In the genomic region with DNA sequence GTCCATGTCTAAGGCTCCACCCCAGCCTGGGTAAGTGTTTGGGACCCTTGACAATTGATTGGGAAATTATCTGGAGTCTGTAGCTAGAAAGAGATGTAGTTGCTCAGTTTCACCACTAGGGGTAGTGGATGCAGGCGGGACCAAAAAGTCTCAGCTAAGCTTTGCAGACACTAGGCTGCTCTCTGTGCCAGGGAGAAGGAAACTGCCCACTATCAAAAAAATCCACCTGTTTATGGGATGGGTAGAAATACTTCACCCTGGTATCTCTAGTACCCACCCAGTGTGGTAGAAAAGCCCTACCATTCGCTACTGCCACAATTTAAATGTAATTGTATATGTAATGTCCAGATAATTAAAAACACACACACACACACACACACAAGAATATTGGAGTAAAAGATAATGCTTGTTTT, we compare ENCODE assay signal across 10 mouse cellular contexts. TPM values are rescaled to one million over a fixed set of nuclear protein-coding genes. Genes with fewer than 3 reads are reported as not detected.
DNase-seq lines count a peak whose midpoint lies in the region; ATAC-seq and TF ChIP-seq lines count a peak whose summit lies in the region.
"Had no signal": no experiment of that assay in that cellular context is flagged by ENCODE, and none has a peak within 500 bp of the region (broad histone marks: within the 10 kb centered on the region; RNA-seq: fewer than 3 reads in every experiment).

No protein-coding gene starts in this region.

- H3K36me3 ChIP-seq in embryonic facial prominence, embryonic 13.5 days = no peaks in the 10 kb centered on the region

- H3K4me3 ChIP-seq in layer of hippocampus, adult 2 months = no peak overlapping the region
- H3K4me3 ChIP-seq in embryonic facial prominence, embryonic 13.5 days = no peak overlapping the region

- CTCF ChIA-PET in Patski (lab: Charles Lee) = interaction anchor here (1.1 to 3.4 kb wide), 5 partner anchors 9 to 73 kb away, joined by 3 to 10 read pairs (median 5); a partner anchor contains a TSS

- no peaks in the 10 kb centered on the region for H3K9me3 ChIP-seq in embryonic facial prominence, embryonic 13.5 days

- DNase-seq in layer of hippocampus, adult 2 months (ENCODE audit: low spot score in 2 of 2) = no peak
- no peak for DNase-seq in layer of hippocampus, postnatal 36 days
- no peak for DNase-seq in Patski (ENCODE audit: low read depth, low spot score)
- DNase-seq in mesoderm, embryonic 11.5 days (ENCODE audit: low read depth, low spot score) = peak; percentile 69
- no peak for DNase-seq in left cerebral cortex, postnatal 4 days
- no peak for DNase-seq in layer of hippocampus, adult 11-12 months (ENCODE audit: low spot score)

- in situ Hi-C loops in Patski (cut with MboI; ENCODE audit: low pct_unique_long_range_greater_than_20kb) = no loop called here

- H3K27me3 ChIP-seq in Patski = no peaks in the 10 kb centered on the region
- no peaks in the 10 kb centered on the region for H3K27me3 ChIP-seq in embryonic facial prominence, embryonic 13.5 days

- no peak overlapping the region for H3K9ac ChIP-seq in embryonic facial prominence, embryonic 13.5 days

- ATAC-seq in Patski = no peak
- ATAC-seq in embryonic facial prominence, embryonic 13.5 days (ENCODE audit: insufficient number of reproducible peaks, insufficient read depth, low FRiP score, low TSS enrichment, low read depth) = no peak
- no peak for ATAC-seq in monocyte, adult 5-6 weeks (replicated peaks; ENCODE audit: insufficient number of reproducible peaks, low FRiP score, low TSS enrichment, poor library complexity, severe bottlenecking)

- H3K27ac ChIP-seq in layer of hippocampus, adult 2 months = no peak overlapping the region
- no peak overlapping the region for H3K27ac ChIP-seq in embryonic facial prominence, embryonic 13.5 days

- intact Hi-C loops in left cerebral cortex, postnatal 4 days (cut with DNase I) = loop anchor here (5.0 kb wide), 1 partner anchor 106 kb away; no protein-coding TSS in a partner anchor

- H3K4me2 ChIP-seq in embryonic facial prominence, embryonic 13.5 days = 0 out of 2 replicates have a peak overlapping the region, but pooled peaks have one; percentile 7

- peaks cover 17% of the 10 kb centered on the region; the same call in 1 of the 2 replicates for H3K4me1 ChIP-seq in embryonic facial prominence, embryonic 13.5 days

- POLR2A ChIA-PET in Patski (lab: Charles Lee) = interaction anchor here (1.0 kb wide), 1 partner anchor 19 kb away, joined by 3 read pairs; no protein-coding TSS in a partner anchor

- TF ChIP-seq CTCF in layer of hippocampus, adult 2 months (conservative IDR thresholded peaks at IDR 0.05) = peak; percentile 85
- TF ChIP-seq CTCF in Patski (IDR thresholded peaks at IDR 0.05) = peak; percentile 79

- 10% methylated on average over 2 of the region's 2 CpGs for WGBS in embryonic facial prominence, embryonic 13.5 days

RNA-seq across cellular contexts. Expression of a gene that starts 17.4 kb away (rescaled TPM):
- not detected for total RNA-seq in layer of hippocampus, adult 2 months (2021)
- total RNA-seq in layer of hippocampus, postnatal 36 days (2021) = not detected
- 0.33 TPM for polyA plus RNA-seq in Patski (2021)
- polyA plus RNA-seq in embryonic facial prominence, embryonic 13.5 days (2015; fragmentation: Nextera tagmentation; extraction: Ambion mirVana) = not detected in 2 replicates
- not detected for total RNA-seq in left cerebral cortex, postnatal 4 days (2021)
- total RNA-seq in monocyte, adult 5-6 weeks (2017) = not detected in 3 replicates
- total RNA-seq: gastrocnemius, postnatal 36 days had no signal
- polyA plus RNA-seq: spleen, adult 2 months had no signal

RNA-seq across cellular contexts. Expression of a gene that starts 22.5 kb away (rescaled TPM):
- total RNA-seq in layer of hippocampus, adult 2 months (2021) = under 1 TPM; 0.39 to 0.72 TPM
- 1 to 10 TPM in 1 of 2 experiments, under 1 TPM in 1; 0.45 to 2.5 TPM for total RNA-seq in layer of hippocampus, postnatal 36 days (2021)
- 259 TPM for polyA plus RNA-seq in Patski (2021)
- 46.6 and 65.9 TPM in 2 replicates for polyA plus RNA-seq in embryonic facial prominence, embryonic 13.5 days (2015; fragmentation: Nextera tagmentation; extraction: Ambion mirVana)
- total RNA-seq in left cerebral cortex, postnatal 4 days (2021) = 1 to 10 TPM; 2.0 to 2.2 TPM
- total RNA-seq in monocyte, adult 5-6 weeks (2017) = 2.6 TPM in 1 of 3 replicates, not detected in the others
